Comparison of ENCODE assay signal across 33 mouse cellular contexts in the genomic region with DNA sequence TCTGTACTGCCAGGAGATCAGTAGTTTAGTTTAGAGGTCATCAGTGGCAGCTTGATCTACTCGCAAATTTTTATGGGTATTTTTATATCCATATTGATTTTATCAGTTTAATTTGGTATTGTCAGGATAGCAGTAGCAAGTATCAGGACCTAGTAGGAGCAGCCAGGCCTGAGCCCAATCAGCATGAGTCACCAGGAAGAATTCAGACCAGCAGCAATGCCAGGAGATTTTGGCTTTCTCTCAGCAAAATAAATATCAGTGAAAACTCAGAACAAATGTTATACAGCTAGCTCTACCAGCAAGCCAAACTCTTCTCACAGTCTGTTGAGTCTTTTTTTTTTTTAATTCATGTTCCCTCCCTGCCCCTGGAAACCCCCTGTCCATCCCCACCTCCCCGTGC. TPM values are rescaled to one million over a fixed set of nuclear protein-coding genes. Genes with fewer than 3 reads are reported as not detected.
"Had no signal": no experiment of that assay in that cellular context is flagged by ENCODE, and none has a peak within 500 bp of the region (broad histone marks: within the 10 kb centered on the region; RNA-seq: fewer than 3 reads in every experiment).

No protein-coding gene starts in this region.

RNA-seq across cellular contexts. Expression of a gene that starts 13.8 kb away (rescaled TPM):
- total RNA-seq: gastrocnemius, adult 18-20 months; gastrocnemius, adult 8-10 months; gastrocnemius, postnatal 14 days; gastrocnemius, postnatal 36 days; heart, adult 2 months; heart, postnatal 25 days; heart, postnatal 4 days; layer of hippocampus, adult 2 months; layer of hippocampus, postnatal 10 days; layer of hippocampus, postnatal 25 days; left cerebral cortex, adult 2 months; left cerebral cortex, postnatal 14 days; left cerebral cortex, postnatal 36 days had no signal
- polyA plus RNA-seq: gonadal fat pad, adult 2 months; heart, adult 2 months; heart, embryonic 11.5 days; heart, embryonic 13.5 days; heart, embryonic 15.5 days; heart, postnatal 0 days; hindbrain, embryonic 10.5 days; hindbrain, embryonic 12.5 days; hindbrain, embryonic 14.5 days; hindbrain, embryonic 16.5 days; inflammation-experienced regulatory T-cells, adult 6 months; intestine, embryonic 15.5 days; intestine, postnatal 0 days; kidney, embryonic 14.5 days; kidney, embryonic 16.5 days; limb, embryonic 10.5 days; limb, embryonic 12.5 days; limb, embryonic 14.5 days; liver, embryonic 12.5 days; liver, embryonic 14.5 days; liver, embryonic 16.5 days had no signal

RNA-seq across cellular contexts. Expression of a gene that starts 31.8 kb away (rescaled TPM):
- total RNA-seq: gastrocnemius, adult 18-20 months; gastrocnemius, adult 8-10 months; gastrocnemius, postnatal 14 days; gastrocnemius, postnatal 36 days; heart, adult 2 months; heart, postnatal 25 days; heart, postnatal 4 days; layer of hippocampus, adult 2 months; layer of hippocampus, postnatal 10 days; layer of hippocampus, postnatal 25 days; left cerebral cortex, adult 2 months; left cerebral cortex, postnatal 14 days; left cerebral cortex, postnatal 36 days had no signal
- polyA plus RNA-seq: gonadal fat pad, adult 2 months; heart, adult 2 months; heart, embryonic 11.5 days; heart, embryonic 13.5 days; heart, embryonic 15.5 days; heart, postnatal 0 days; hindbrain, embryonic 10.5 days; hindbrain, embryonic 12.5 days; hindbrain, embryonic 14.5 days; hindbrain, embryonic 16.5 days; inflammation-experienced regulatory T-cells, adult 6 months; intestine, embryonic 15.5 days; intestine, postnatal 0 days; kidney, embryonic 14.5 days; kidney, embryonic 16.5 days; limb, embryonic 10.5 days; limb, embryonic 12.5 days; limb, embryonic 14.5 days; liver, embryonic 12.5 days; liver, embryonic 14.5 days; liver, embryonic 16.5 days had no signal
